9 mouse cellular contexts compared by ENCODE assay signal in genomic region chr2:150385553-150386106, GRCm38 (mm10). TPM values are rescaled to one million over a fixed set of nuclear protein-coding genes. Genes with fewer than 3 reads are reported as not detected.
DNase-seq lines count a peak whose midpoint lies in the region; ATAC-seq and TF ChIP-seq lines count a peak whose summit lies in the region.
"Not testable (repeated sequence)": the region's sequence is repeated elsewhere in the genome, so short reads cannot be mapped to it uniquely, and the experiment has no call there.
"Had no signal": no experiment of that assay in that cellular context is flagged by ENCODE, and none has a peak within 500 bp of the region (broad histone marks: within the 10 kb centered on the region; RNA-seq: fewer than 3 reads in every experiment).

No protein-coding gene starts in this region.

- H3K36me3 ChIP-seq in forebrain, embryonic 11.5 days (ENCODE audit: control insufficient read depth, insufficient read depth, low read length), result not testable (repeated sequence)

- not testable (repeated sequence) for H3K9ac ChIP-seq in forebrain, embryonic 11.5 days (ENCODE audit: low read length)

- ATAC-seq in forebrain, embryonic 11.5 days (replicated peaks; ENCODE audit: low FRiP score), result 0 out of 2 replicates have a peak, but pooled peaks have one; percentile 10
- ATAC-seq in granulocyte monocyte progenitor cell, adult 5-6 weeks (replicated peaks; ENCODE audit: poor library complexity, severe bottlenecking), result peak; percentile 46
- ATAC-seq in megakaryocyte-erythroid progenitor cell, adult 5-6 weeks (replicated peaks; ENCODE audit: low FRiP score, low TSS enrichment, poor library complexity, severe bottlenecking), result peak; percentile 37

- not testable (repeated sequence) for H3K4me2 ChIP-seq in forebrain, embryonic 11.5 days (ENCODE audit: low read depth, low read length, severe bottlenecking)

- not testable (repeated sequence) for H3K27ac ChIP-seq in forebrain, embryonic 11.5 days (ENCODE audit: low read depth, low read length); layer of hippocampus, adult 2 months

- not testable (repeated sequence) for H3K4me1 ChIP-seq in forebrain, embryonic 11.5 days (replicated peaks; ENCODE audit: control insufficient read depth, insufficient read depth, low read length)

- not testable (repeated sequence) for H3K4me3 ChIP-seq in forebrain, embryonic 11.5 days (ENCODE audit: low read depth, low read length)
- peak overlapping the region; percentile 32; the same call in 1 of the 2 replicates for H3K4me3 ChIP-seq in layer of hippocampus, adult 2 months

- not testable (repeated sequence) for TF ChIP-seq CTCF in layer of hippocampus, adult 2 months (conservative IDR thresholded peaks at IDR 0.05)

- not testable (repeated sequence) for H3K9me3 ChIP-seq in forebrain, embryonic 11.5 days (ENCODE audit: control insufficient read depth, low read length)

- intact Hi-C loops in heart, postnatal 10 days (cut with DNase I), result not testable (repeated sequence)

- peak; percentile 22 for DNase-seq in ES-CJ7 (ENCODE audit: low read depth, low spot score)
- DNase-seq in cerebellum, adult 11-12 months, result peak; percentile 9
- peak; percentile 9 for DNase-seq in cerebellum, adult 9-11 months
- DNase-seq in forebrain, embryonic 11.5 days (ENCODE audit: low spot score); layer of hippocampus, adult 2 months (ENCODE audit: low spot score in 2 of 2): not testable (repeated sequence)
- peak; percentile 1 to 5 for DNase-seq in heart, postnatal 10 days

- H3K27me3 ChIP-seq in forebrain, embryonic 11.5 days (ENCODE audit: control insufficient read depth, insufficient read depth, low read length), result not testable (repeated sequence)

- 95% methylated on average over 18 of the region's 19 CpGs for WGBS in forebrain, embryonic 11.5 days

RNA-seq across cellular contexts. Expression of gene 3300002I08Rik, which starts 23.1 kb away (rescaled TPM):
- polyA plus RNA-seq in forebrain, embryonic 11.5 days (2014; fragmentation: Nextera tagmentation; extraction: Ambion mirVana), result 9.4 and 11.7 TPM in 2 replicates
- total RNA-seq in granulocyte monocyte progenitor cell, adult 5-6 weeks (2014; fragmentation: Nextera tagmentation), result 4.0 TPM in 1 of 2 replicates, not detected in the other
- total RNA-seq in granulocyte monocyte progenitor cell, adult 5-6 weeks (2017), result 3.3 and 10.4 TPM in 2 replicates
- total RNA-seq in heart, postnatal 10 days (2021), result 1 to 10 TPM; 3.2 to 3.9 TPM
- total RNA-seq in layer of hippocampus, adult 2 months (2021), result 1 to 10 TPM; 8.9 to 9.5 TPM
- 1.5 and 1.6 TPM in 2 replicates for total RNA-seq in megakaryocyte-erythroid progenitor cell, adult 5-6 weeks (2014; fragmentation: Nextera tagmentation)
- 3.5 TPM in 2 replicates for total RNA-seq in megakaryocyte-erythroid progenitor cell, adult 5-6 weeks (2017)
- polyA plus RNA-seq: G1E had no signal
